In the genomic region with DNA sequence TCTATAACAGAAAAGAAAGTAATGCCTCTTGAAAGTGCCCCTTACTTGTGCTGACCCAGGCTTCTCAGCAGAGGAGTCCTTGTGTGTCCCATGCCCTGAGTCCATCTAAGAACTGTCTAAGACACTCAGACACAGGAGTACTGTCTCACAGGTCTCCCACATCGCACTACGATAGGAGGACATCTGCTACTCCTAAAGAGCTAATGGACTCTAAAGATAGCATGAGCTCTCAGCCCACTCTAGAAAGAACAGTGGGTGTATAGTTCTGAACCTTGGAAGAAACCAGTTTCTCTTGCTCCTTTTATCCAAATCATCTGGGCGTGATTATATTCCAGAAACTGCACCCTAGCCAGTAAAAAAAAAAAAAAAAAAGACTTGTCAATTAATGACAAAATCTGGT, we compare ENCODE assay signal across 22 mouse cellular contexts.
"Had no signal": no experiment of that assay in that cellular context is flagged by ENCODE, and none has a peak within 500 bp of the region (broad histone marks: within the 10 kb centered on the region; RNA-seq: fewer than 3 reads in every experiment).

No protein-coding gene starts in this region.

- H3K9ac ChIP-seq: limb, embryonic 12.5 days; limb, embryonic 15.5 days; liver, embryonic 14.5 days; liver, postnatal 0 days; lung, embryonic 14.5 days; midbrain, embryonic 12.5 days; midbrain, embryonic 15.5 days; neural tube, embryonic 13.5 days had no signal

- H3K4me3 ChIP-seq: layer of hippocampus, adult 2 months; limb, embryonic 12.5 days; limb, embryonic 15.5 days; midbrain, embryonic 12.5 days; midbrain, embryonic 15.5 days; myocyte; neural tube, embryonic 13.5 days had no signal

- H3K36me3 ChIP-seq: limb, embryonic 12.5 days; limb, embryonic 15.5 days; midbrain, embryonic 12.5 days; midbrain, embryonic 15.5 days; neural tube, embryonic 13.5 days had no signal

- H3K9me3 ChIP-seq: limb, embryonic 12.5 days; limb, embryonic 15.5 days; midbrain, embryonic 12.5 days; midbrain, embryonic 15.5 days; neural tube, embryonic 13.5 days had no signal

- H3K4me2 ChIP-seq: limb, embryonic 12.5 days; limb, embryonic 15.5 days; liver, embryonic 11.5 days; lung, embryonic 14.5 days; midbrain, embryonic 12.5 days; midbrain, embryonic 15.5 days; neural tube, embryonic 13.5 days had no signal

- H3K27me3 ChIP-seq: limb, embryonic 12.5 days; limb, embryonic 15.5 days; midbrain, embryonic 12.5 days; midbrain, embryonic 15.5 days; neural tube, embryonic 13.5 days had no signal

- H3K27ac ChIP-seq: kidney, postnatal 0 days; layer of hippocampus, adult 2 months; limb, embryonic 12.5 days; limb, embryonic 15.5 days; liver, embryonic 14.5 days; macrophage; midbrain, embryonic 12.5 days; midbrain, embryonic 15.5 days; neural tube, embryonic 13.5 days had no signal

- DNase-seq: kidney, adult 2 months; kidney, postnatal 25 days; layer of hippocampus, adult 9-11 months; liver, postnatal 0 days; lung, embryonic 14.5 days; retina, postnatal 1 day; right cerebral cortex, postnatal 14 days; thymus, adult 2 months; thymus, postnatal 14 days; thymus, postnatal 4 days had no signal

- ATAC-seq: liver, postnatal 0 days; lung, postnatal 0 days; midbrain, embryonic 15.5 days had no signal
